11 mouse cellular contexts compared by ENCODE assay signal in genomic region chr6:128132581-128132980, GRCm38 (mm10). TPM values are rescaled to one million over a fixed set of nuclear protein-coding genes. Genes with fewer than 3 reads are reported as not detected.
A peak's percentile ranks its signal among the peaks of the same experiment; 100 is the strongest.
DNase-seq lines count a peak whose midpoint lies in the region; ATAC-seq and TF ChIP-seq lines count a peak whose summit lies in the region.
"Had no signal": no experiment of that assay in that cellular context is flagged by ENCODE, and none has a peak within 500 bp of the region (broad histone marks: within the 10 kb centered on the region; RNA-seq: fewer than 3 reads in every experiment).

No protein-coding gene starts in this region.

- H3K4me1 ChIP-seq in hindbrain, embryonic 13.5 days (replicated peaks): peaks cover 45% of the 10 kb centered on the region
- peaks cover 14% of the 10 kb centered on the region; the same call in 1 of the 2 replicates for H3K4me1 ChIP-seq in hindbrain, embryonic 14.5 days (replicated peaks; ENCODE audit: control insufficient read depth, insufficient read depth, low read length)
- peaks cover 32% of the 10 kb centered on the region for H3K4me1 ChIP-seq in midbrain, embryonic 13.5 days (replicated peaks)
- no peaks in the 10 kb centered on the region for H3K4me1 ChIP-seq in midbrain, postnatal 0 days (ENCODE audit: insufficient read depth, low read length)
- H3K4me1 ChIP-seq in kidney, postnatal 0 days (replicated peaks; ENCODE audit: insufficient read depth, low read length): peaks cover 39% of the 10 kb centered on the region
- H3K4me1 ChIP-seq in stomach, embryonic 16.5 days (ENCODE audit: control insufficient read depth, insufficient read depth, low read length): peaks cover 39% of the 10 kb centered on the region

- H3K36me3 ChIP-seq in hindbrain, embryonic 13.5 days: no peaks in the 10 kb centered on the region
- H3K36me3 ChIP-seq in hindbrain, embryonic 14.5 days (replicated peaks; ENCODE audit: control insufficient read depth, insufficient read depth): no peaks in the 10 kb centered on the region
- no peaks in the 10 kb centered on the region for H3K36me3 ChIP-seq in midbrain, embryonic 13.5 days
- H3K36me3 ChIP-seq in midbrain, postnatal 0 days (ENCODE audit: insufficient read depth, low read length): no peaks in the 10 kb centered on the region
- H3K36me3 ChIP-seq in kidney, postnatal 0 days (ENCODE audit: insufficient read depth, low read length): no peaks in the 10 kb centered on the region
- no peaks in the 10 kb centered on the region for H3K36me3 ChIP-seq in stomach, embryonic 16.5 days (ENCODE audit: control insufficient read depth, insufficient read depth, low read length)
- H3K36me3 ChIP-seq: hindbrain, embryonic 15.5 days had no signal

- H3K27me3 ChIP-seq in hindbrain, embryonic 13.5 days: no peaks in the 10 kb centered on the region
- H3K27me3 ChIP-seq in hindbrain, embryonic 14.5 days (ENCODE audit: control insufficient read depth, insufficient read depth, low read length): no peaks in the 10 kb centered on the region
- no peaks in the 10 kb centered on the region for H3K27me3 ChIP-seq in midbrain, embryonic 13.5 days
- no peaks in the 10 kb centered on the region for H3K27me3 ChIP-seq in midbrain, postnatal 0 days (ENCODE audit: insufficient read depth, low read length)
- H3K27me3 ChIP-seq in kidney, postnatal 0 days (ENCODE audit: insufficient read depth, low read length): no peaks in the 10 kb centered on the region
- no peaks in the 10 kb centered on the region for H3K27me3 ChIP-seq in stomach, embryonic 16.5 days (ENCODE audit: control insufficient read depth, insufficient read depth, low read length)
- H3K27me3 ChIP-seq: hindbrain, embryonic 15.5 days had no signal

- H3K9ac ChIP-seq in hindbrain, embryonic 13.5 days: no peak overlapping the region
- no peak overlapping the region for H3K9ac ChIP-seq in hindbrain, embryonic 14.5 days
- no peak overlapping the region for H3K9ac ChIP-seq in midbrain, embryonic 13.5 days (replicated peaks)
- no peak overlapping the region for H3K9ac ChIP-seq in midbrain, postnatal 0 days (replicated peaks; ENCODE audit: low read length, poor library complexity, severe bottlenecking)
- H3K9ac ChIP-seq in kidney, postnatal 0 days (ENCODE audit: low read depth, low read length): no peak overlapping the region
- H3K9ac ChIP-seq in stomach, embryonic 16.5 days (ENCODE audit: low read length): no peak overlapping the region
- H3K9ac ChIP-seq: hindbrain, embryonic 15.5 days had no signal

- TF ChIP-seq CTCF in midbrain, postnatal 0 days (IDR thresholded peaks at IDR 0.05): no peak
- no peak for TF ChIP-seq CTCF in kidney, postnatal 0 days (IDR thresholded peaks at IDR 0.05; ENCODE audit: low read depth)

- WGBS in hindbrain, embryonic 13.5 days: 87% methylated on average over 6 of the region's 6 CpGs
- 87% methylated on average over 6 of the region's 6 CpGs for WGBS in hindbrain, embryonic 14.5 days
- WGBS in midbrain, embryonic 13.5 days: 87% methylated on average over 6 of the region's 6 CpGs
- WGBS in midbrain, postnatal 0 days: 80% methylated on average over 6 of the region's 6 CpGs
- 90% methylated on average over 6 of the region's 6 CpGs for WGBS in kidney, postnatal 0 days
- 72% methylated on average over 6 of the region's 6 CpGs for WGBS in stomach, embryonic 16.5 days

- no peak overlapping the region for H3K4me3 ChIP-seq in hindbrain, embryonic 13.5 days
- no peak overlapping the region for H3K4me3 ChIP-seq in hindbrain, embryonic 14.5 days (replicated peaks; ENCODE audit: low read length)
- no peak overlapping the region for H3K4me3 ChIP-seq in midbrain, embryonic 13.5 days (replicated peaks)
- no peak overlapping the region for H3K4me3 ChIP-seq in midbrain, postnatal 0 days (ENCODE audit: low read depth, low read length)
- no peak overlapping the region for H3K4me3 ChIP-seq in kidney, postnatal 0 days (replicated peaks; ENCODE audit: low read depth, low read length)
- H3K4me3 ChIP-seq in stomach, embryonic 16.5 days (replicated peaks; ENCODE audit: low read length): no peak overlapping the region
- H3K4me3 ChIP-seq: hindbrain, embryonic 15.5 days; left cerebral cortex, adult 2 months had no signal

- H3K4me2 ChIP-seq in hindbrain, embryonic 13.5 days: no peak overlapping the region
- no peak overlapping the region for H3K4me2 ChIP-seq in hindbrain, embryonic 14.5 days (replicated peaks)
- no peak overlapping the region for H3K4me2 ChIP-seq in midbrain, embryonic 13.5 days (replicated peaks)
- H3K4me2 ChIP-seq in midbrain, postnatal 0 days (ENCODE audit: low read depth, low read length, poor library complexity, severe bottlenecking): no peak overlapping the region
- no peak overlapping the region for H3K4me2 ChIP-seq in kidney, postnatal 0 days (ENCODE audit: low read length)
- no peak overlapping the region for H3K4me2 ChIP-seq in stomach, embryonic 16.5 days (ENCODE audit: low read depth, low read length)
- H3K4me2 ChIP-seq: hindbrain, embryonic 15.5 days had no signal

- peak overlapping the region; percentile 15; the same call in 1 of the 2 replicates for H3K27ac ChIP-seq in hindbrain, embryonic 13.5 days
- H3K27ac ChIP-seq in hindbrain, embryonic 14.5 days: no peak overlapping the region
- H3K27ac ChIP-seq in midbrain, embryonic 13.5 days: 0 out of 2 replicates have a peak overlapping the region, but pooled peaks have one; percentile 35
- no peak overlapping the region for H3K27ac ChIP-seq in midbrain, postnatal 0 days (ENCODE audit: low read depth, low read length)
- 0 out of 2 replicates have a peak overlapping the region, but pooled peaks have one; percentile 8 for H3K27ac ChIP-seq in kidney, postnatal 0 days
- peak overlapping the region; percentile 61 for H3K27ac ChIP-seq in stomach, embryonic 16.5 days (ENCODE audit: low read length)
- H3K27ac ChIP-seq: hindbrain, embryonic 15.5 days had no signal

- ATAC-seq in hindbrain, embryonic 13.5 days (ENCODE audit: low FRiP score): no peak
- no peak for ATAC-seq in hindbrain, embryonic 14.5 days (ENCODE audit: low FRiP score)
- no peak for ATAC-seq in midbrain, embryonic 13.5 days
- ATAC-seq in midbrain, postnatal 0 days (ENCODE audit: low FRiP score): no peak
- ATAC-seq in kidney, postnatal 0 days (replicated peaks; ENCODE audit: low FRiP score, low read depth): no peak
- peak; percentile 63; the same call in 1 of the 2 replicates for ATAC-seq in stomach, embryonic 16.5 days (ENCODE audit: insufficient read depth, low FRiP score)

- H3K9me3 ChIP-seq in hindbrain, embryonic 13.5 days: no peaks in the 10 kb centered on the region
- H3K9me3 ChIP-seq in hindbrain, embryonic 14.5 days (ENCODE audit: control insufficient read depth, low read length): no peaks in the 10 kb centered on the region
- no peaks in the 10 kb centered on the region for H3K9me3 ChIP-seq in midbrain, embryonic 13.5 days
- H3K9me3 ChIP-seq in midbrain, postnatal 0 days (ENCODE audit: low read length): no peaks in the 10 kb centered on the region
- no peaks in the 10 kb centered on the region for H3K9me3 ChIP-seq in kidney, postnatal 0 days (replicated peaks; ENCODE audit: low read length)
- no peaks in the 10 kb centered on the region for H3K9me3 ChIP-seq in stomach, embryonic 16.5 days (replicated peaks; ENCODE audit: control insufficient read depth, low read length)
- H3K9me3 ChIP-seq: hindbrain, embryonic 15.5 days had no signal

- no peak for DNase-seq in hindbrain, embryonic 14.5 days (ENCODE audit: low spot score)
- no peak for DNase-seq in midbrain, postnatal 0 days (ENCODE audit: low spot score)
- DNase-seq in kidney, postnatal 0 days (ENCODE audit: low spot score): no peak
- DNase-seq in urinary bladder, postnatal 4 days (ENCODE audit: low spot score in 2 of 2): no peak
- DNase-seq: spleen, adult 18-20 months; thymus, postnatal 36 days had no signal

RNA-seq across cellular contexts. Expression of gene Tspan9, which starts 10.8 kb away (rescaled TPM):
- 32.7 and 35.8 TPM in 2 replicates for polyA plus RNA-seq in hindbrain, embryonic 13.5 days (2015; fragmentation: Nextera tagmentation; extraction: Ambion mirVana)
- polyA plus RNA-seq in hindbrain, embryonic 14.5 days (2014; fragmentation: Nextera tagmentation; extraction: Ambion mirVana): 41.3 and 43.4 TPM in 2 replicates
- 24.0 and 29.3 TPM in 2 replicates for polyA plus RNA-seq in midbrain, embryonic 13.5 days (2015; fragmentation: Nextera tagmentation; extraction: Ambion mirVana)
- 143 and 160 TPM in 2 replicates for total RNA-seq in midbrain, postnatal 0 days (2014; rRNA removed)
- 50.9 and 58.8 TPM in 2 replicates for polyA plus RNA-seq in midbrain, postnatal 0 days (2015; fragmentation: Nextera tagmentation; extraction: Ambion mirVana)
- 102 and 131 TPM in 2 replicates for polyA plus RNA-seq in kidney, postnatal 0 days (2015; fragmentation: Nextera tagmentation; extraction: Ambion mirVana)
- 177 and 178 TPM in 2 replicates for polyA plus RNA-seq in stomach, embryonic 16.5 days (2015; fragmentation: Nextera tagmentation; extraction: Ambion mirVana)

Comparison
In these comparisons a context has a peak if more than half of its experiments do, and no peak if none do; other contexts are left out.
1. H3K27ac ChIP-seq: peak in hindbrain, embryonic 13.5 days (single experiment), midbrain, embryonic 13.5 days (single experiment), kidney, postnatal 0 days (single experiment) and stomach, embryonic 16.5 days (single experiment); none in hindbrain, embryonic 14.5 days (single experiment) and midbrain, postnatal 0 days (single experiment).